Mouse (Mus musculus) ovary, postnatal 10 days (tissue): ENCODE results near the gene Nup210.
"Not testable (repeated sequence)": the region's sequence is repeated elsewhere in the genome, so short reads cannot be mapped to it uniquely, and the experiment has no call there.

Experiments used
- DNase-seq: peaks from one replicate; pipeline ENCODE4 v3.0.0; 2022; ENCODE audit warnings: low spot score

The Nup210 gene

GRCm38 (mm10) chr6:91139846-91140245 lies 23.2 kb upstream of the Nup210 start:
- DNase-seq, result no peak

- DNase-seq, result no peak
Measured at GRCm38 (mm10) chr6:91137343-91137956, 20.8 kb upstream of the Nup210 start.

DNA sequence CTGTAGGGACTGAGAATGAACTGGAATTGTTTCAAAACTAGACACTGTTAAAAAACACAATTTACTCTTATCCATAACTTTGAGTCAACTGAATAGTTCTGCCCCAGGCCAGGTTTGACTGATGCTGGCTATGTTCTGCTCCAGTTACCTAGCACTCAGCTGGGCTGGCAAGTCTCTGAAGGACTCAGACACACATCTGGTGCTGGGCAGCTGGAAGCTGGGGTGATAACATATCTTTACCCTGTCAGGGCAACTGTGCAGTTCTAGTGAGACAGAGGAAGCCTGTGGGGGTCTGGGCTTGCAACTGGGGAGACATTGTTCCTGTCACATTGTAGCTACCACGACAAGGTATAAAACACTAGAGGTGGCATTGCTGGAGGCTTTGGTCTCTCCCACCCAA lies 14.2 kb upstream of the Nup210 start:
- DNase-seq, result no peak

DNA sequence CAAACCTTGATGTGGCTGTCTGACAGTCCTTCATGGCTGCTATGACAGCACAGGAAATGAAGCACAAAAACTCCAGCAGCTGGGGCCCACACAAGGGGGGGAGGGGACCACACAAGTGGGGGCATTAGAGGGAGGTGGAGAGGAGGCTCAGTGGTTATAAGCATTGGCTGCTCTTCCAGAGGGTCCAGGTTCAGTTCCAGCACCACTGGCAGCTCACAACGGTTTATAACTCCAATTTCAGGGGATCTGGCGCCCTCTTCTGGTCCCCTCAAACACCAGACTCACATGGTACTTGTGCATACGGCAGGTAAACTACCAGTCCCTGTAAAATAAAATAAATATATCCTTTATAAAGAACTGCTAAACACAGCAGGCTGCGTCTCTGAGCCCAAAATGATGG lies 12.4 kb upstream of the Nup210 start:
- DNase-seq, result no peak

DNA sequence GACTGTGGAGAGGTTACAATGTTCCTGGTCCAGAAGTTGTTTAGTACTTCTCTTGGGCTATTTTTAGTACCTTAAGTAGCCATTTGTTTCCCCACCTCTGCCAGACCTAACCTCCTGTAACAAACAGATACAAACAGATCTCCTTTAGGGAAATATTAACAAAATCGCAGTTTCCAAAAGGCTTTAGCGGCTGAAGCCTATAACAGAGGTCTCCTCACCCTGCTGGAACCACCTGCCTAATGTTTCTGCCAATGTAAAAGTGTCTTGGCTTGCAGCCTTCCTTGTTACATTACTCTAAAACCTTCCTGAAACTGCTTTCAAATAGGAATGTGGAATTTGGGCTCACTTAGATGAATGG lies 8.6 kb upstream of the Nup210 start:
- DNase-seq, result no peak

DNA sequence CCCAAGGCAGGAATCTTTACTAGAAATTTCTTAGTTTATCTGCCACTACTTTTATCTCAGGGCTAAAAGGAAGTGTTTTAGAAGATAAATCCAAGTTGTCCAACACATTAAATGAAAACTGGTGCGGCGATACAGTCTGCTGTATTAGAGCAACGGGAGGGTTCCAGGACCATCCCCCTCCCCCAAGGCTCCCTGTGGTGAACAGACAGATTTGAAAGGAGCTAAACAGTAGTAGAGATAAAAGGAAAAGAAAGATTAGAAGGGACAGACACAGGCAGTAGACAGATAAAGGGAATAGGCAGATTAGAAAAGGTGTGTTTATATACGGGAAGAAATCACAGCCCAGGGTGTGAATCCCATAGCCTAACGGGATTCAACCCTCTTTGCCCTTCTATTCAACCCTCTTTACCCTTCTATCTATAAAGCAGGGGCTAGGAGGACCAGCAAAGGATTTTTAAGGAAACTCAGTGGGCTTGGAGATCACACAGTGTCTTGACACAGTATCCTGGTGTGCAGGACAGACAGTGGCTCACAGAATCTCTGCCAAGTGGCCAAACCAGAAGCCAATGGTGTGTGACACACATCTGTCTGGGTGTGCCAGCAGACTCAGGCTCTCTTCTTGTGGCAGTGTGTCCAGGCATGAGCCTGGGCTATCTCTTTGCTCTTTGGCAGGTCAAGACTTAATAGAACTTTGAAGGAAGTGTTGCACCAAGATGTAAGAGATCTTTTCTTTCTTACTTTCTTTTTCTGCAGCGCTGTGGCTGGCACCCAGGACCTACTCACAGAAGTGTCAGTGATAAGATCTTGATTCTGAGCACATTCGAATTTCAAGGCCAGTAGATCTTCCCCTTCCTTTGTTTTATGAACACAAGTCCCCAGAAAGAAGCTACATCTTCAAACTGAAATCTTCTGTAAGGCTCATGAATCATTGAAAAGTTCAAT lies 7.9 kb upstream of the Nup210 start:
- DNase-seq, result no peak

- no peak for DNase-seq
Measured at GRCm38 (mm10) chr6:91123453-91123852, 6.8 kb upstream of the Nup210 start.

DNA sequence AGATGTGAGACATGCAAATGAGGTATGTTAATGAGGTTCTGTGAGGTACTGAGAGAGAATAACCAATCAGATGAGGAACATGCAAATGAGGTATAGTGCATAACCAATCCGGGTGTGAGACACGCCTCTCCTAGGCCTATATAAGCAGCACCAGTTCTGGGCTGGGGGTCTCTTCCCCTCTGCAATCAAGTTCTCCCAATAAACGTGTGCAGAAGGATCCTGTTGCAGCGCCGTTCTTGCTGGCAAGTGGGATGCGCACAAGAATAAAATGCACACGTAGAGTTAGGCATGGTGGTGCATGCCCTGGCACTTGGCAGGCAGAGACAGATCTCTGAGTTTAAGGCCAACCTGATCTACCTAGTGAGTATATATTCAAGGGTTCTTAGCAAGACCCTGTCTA lies 4.5 kb upstream of the Nup210 start:
- not testable (repeated sequence) for DNase-seq

- no peak for DNase-seq
Measured at GRCm38 (mm10) chr6:91120206-91120605, 3.6 kb upstream of the Nup210 start.

DNA sequence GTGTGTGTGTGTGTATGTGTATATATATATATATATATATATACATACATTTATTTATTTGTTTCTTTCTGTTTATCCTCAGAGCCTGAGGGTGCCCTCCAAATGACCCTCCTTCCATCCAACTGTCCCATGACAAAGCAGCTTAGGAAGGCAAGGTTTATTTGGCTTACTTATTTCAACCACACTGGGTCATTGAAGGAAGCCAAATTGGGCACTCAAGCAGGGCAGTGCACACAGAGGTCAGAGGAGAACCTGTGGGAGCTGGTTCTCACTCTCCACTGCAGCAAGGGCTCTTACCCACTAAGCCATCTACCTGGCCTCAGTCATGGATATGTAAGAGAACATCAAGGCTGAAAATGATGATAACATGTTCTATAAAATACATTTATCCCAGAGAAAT lies 1.9 kb upstream of the Nup210 start:
- no peak for DNase-seq

DNA sequence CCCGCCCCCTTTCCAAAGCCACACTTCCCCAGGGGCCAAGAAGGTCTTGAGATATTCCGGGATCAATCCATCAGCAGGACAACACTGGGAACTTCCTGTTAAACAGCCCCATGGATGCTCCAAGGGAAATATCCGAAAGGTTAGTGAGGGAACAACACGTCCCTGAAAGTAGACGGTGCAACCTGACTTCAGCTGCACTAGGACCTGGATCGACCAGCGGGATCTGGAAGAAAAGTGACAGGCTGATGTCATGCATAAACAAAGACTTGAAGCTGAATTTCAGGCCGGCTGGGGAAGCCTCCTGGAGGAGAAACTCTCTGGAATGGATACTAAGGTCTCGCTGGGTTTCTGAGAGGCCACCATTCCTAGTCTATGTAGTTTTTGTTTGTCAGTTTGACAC lies 520 bp upstream of the Nup210 start:
- DNase-seq, result no peak

DNA sequence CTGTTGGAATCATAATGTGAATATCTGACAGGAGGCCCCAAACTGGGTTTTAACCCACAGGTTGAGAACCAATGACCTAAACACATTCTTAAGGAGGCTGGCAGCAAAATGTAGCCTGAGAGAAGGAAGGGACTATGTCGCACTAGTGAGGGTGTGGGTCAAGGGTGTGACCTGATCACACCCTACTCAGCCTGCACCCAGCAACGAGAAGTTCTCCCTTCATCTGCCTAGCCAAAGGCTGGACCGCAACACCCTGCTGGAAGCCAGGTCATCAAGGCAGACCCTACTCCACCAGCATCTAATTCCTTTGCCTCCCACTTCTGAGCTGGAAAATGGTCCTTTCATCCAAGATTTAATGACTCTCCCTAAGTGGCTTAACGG lies 776 bp downstream of the Nup210 start:
- DNase-seq, result no peak

- no peak for DNase-seq
Measured at GRCm38 (mm10) chr6:91115158-91115557, 1.5 kb downstream of the Nup210 start.

DNA sequence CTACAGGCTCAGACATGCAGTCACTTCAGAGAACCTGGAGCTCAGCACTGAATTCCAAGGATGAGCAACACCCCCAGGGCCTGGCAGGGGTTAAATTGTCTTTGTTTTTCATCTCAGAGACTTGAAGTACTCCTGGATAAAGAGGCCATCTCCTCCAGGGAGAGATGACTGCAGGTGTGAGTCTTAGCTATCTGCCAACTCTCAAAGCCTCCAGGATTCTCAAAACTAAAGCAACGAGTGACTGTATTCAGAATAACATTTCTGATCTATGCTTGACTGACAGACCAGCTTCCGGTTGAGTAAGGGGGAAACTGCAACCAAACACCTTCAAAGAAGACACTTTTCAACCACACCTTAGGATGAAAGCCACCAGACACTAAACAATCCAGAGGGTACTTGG lies 1.9 kb downstream of the Nup210 start:
- no peak for DNase-seq

GRCm38 (mm10) chr6:91111954-91112252 lies 4.7 kb downstream of the Nup210 start:
- no peak for DNase-seq

DNA sequence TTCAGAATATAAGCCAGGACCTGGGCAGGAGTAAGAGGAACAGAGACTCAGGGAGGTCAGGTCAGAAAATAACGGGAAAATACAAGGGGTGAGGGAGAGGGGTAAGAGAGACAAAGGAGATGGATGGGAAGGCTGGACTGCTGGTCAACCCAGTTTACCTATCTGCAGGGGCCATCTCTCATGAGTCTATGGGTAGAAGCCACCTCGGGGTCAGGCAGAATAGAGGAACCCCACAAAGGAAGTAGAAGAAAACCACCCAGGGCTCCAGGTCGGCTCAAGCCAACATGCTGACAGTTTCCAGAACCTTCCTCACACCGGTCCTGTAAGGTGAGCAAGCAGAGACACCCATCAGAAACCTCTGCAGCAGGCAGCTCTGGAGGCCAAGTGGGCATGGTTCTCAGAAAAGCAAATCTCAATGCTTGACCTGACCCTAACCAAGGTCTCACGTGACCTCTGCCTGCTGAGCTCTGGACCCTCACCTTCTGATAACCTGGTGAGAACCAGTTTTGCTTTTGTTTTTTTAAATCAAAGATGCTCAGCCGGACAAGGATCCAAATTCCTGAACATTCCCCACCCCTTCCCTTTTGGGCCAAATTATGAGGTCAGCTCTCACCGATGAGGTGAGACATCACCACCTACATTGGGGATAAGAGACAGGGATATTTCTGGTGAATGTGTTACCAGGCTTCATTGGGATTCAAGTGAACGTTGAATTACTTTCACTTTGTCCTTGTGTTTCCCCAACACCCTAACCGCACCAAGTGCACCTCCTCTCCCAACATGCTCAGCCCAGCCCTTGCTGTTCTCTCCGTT lies 5.3 kb downstream of the Nup210 start:
- DNase-seq, result no peak

DNA sequence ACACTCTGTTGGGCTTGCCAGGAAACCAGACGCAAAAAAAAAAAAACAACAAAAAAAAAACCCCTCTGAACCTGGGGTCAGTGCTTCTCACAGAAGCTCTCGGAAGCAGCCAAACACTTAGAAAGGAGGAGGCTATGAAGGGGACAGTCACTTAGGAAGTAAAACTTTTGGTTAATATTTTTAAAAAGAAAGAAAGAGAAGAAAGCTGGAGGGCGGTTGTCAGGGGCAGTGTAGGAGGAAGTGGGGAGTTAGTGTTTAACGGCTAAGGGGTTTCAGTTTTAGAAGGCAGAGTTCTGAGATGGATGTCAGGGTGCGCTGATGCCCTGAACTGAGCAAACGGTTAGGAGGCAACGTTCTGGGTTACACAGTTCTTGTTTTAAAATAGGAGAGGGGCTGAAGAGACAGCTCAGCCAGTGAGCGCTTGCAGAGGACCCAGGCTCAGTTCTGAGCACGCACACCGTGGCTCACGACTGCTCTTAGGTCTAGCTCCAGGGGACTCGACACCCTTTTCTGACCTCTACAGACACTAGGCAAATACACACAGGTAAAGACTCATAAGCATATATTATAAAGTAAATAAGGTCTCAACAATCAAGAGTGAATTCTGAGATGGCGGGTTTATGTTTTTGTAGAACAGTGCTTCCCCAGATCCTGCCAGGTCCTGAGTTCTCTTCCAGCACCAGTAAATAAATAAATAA lies 6.2 kb downstream of the Nup210 start:
- DNase-seq, result no peak

GRCm38 (mm10) chr6:91109489-91109888 lies 7.1 kb downstream of the Nup210 start:
- DNase-seq, result no peak

DNA sequence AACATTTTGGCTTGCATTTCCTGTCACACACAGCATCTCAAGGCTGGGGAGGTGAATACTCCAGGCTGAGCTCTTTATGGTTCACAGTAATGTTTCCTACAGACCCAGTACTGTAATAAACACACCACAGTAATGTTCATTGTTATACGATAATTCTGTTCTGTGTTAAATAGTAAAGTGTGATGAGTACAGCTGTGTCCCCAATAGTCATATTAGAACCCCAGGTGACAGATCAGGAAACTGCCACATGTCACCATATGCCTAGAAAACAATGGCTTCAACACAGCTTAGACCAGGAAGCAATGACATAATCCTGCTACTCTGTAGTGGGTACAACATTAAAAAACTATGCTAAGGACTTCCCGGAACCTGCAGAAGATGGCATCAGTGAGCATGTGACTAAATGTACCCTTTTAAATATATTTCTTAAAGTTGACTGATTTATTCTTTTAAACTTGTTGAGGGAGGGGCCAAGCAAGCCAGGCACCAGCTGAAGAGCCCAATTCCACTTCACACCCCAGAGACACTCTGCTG lies 7.6 kb downstream of the Nup210 start:
- DNase-seq, result no peak

DNA sequence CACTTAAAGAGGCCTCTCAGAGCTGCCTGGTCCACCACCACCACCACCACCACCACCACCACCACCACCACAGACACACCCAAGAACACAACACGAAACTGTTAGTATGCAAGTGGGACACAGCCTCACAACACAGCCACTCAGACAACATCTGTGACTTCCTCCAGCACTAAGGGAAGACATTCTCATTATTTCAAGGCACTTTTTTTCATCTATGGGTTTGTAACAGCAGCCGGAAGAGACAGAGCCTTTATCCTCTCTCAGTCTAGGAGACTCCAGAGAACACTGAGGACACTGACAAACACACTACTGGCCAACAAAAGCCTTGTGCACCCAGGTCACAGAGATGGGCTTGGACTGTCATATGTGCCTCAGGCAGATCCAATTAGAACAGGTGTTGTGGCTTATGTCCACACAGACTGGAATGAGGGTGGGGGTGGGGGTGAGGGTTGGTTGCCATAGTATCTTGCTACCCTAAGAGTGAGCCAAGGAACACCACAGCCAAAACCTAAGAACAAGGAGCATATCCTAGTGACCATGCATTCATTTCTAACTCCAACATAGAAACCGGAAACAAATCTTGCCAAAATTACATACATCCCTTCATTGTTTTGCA lies 8.2 kb downstream of the Nup210 start:
- no peak for DNase-seq

DNA sequence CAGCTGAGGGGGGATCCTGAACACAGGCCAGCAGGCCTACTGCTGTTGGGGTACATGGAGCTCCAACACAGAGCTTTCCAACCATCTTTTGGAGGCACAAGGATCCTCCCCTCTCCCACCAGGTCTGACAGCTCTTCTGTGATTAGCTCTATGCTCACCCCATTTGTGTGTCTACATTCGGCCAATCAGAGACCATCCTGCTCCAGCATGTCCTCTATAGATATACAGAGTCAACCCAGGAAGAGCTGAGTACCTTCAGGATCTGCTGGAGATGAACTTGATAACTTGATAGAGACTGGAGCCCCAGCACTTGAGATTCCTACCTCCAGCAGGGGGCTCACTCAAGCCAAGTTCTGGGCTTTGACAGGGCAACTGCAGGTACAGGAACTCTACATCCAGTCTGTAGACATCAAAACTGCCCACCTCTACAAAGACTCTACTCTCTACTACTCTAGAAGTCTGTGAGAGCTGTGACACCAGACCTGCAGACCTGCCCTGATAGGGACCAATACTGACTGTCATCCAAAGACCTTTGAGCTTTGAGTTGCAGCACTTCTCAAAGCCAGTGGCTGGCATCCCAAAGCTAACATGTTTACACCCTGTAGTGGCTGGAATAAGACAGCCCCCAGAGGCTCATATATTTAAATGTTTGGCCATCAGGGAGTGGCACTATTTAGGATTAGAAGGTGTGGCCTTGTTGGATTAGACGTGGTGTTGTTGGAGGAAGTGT lies 11.1 kb downstream of the Nup210 start:
- no peak for DNase-seq
